Mouse (Mus musculus): ENCODE measurements around the gene Gpn1.
A peak's percentile ranks its signal among the peaks of the same experiment; 100 is the strongest.

Gene Gpn1

GRCm38 (mm10) chr5:31559401-31559800, 64.9 kb downstream of the Gpn1 start:
- no peak for DNase-seq (ENCODE audit: low spot score in 2 of 2)

- no peak for DNase-seq (ENCODE audit: low spot score in 2 of 2)
Measured at GRCm38 (mm10) chr5:31560352-31560751, 65.8 kb downstream of the Gpn1 start.

- DNase-seq (ENCODE audit: low spot score in 2 of 2): peak; percentile 79 to 84
Measured at GRCm38 (mm10) chr5:31562036-31562666, 67.6 kb downstream of the Gpn1 start.
